Comparison of ENCODE assay signal across 13 mouse cellular contexts in the genomic region with DNA sequence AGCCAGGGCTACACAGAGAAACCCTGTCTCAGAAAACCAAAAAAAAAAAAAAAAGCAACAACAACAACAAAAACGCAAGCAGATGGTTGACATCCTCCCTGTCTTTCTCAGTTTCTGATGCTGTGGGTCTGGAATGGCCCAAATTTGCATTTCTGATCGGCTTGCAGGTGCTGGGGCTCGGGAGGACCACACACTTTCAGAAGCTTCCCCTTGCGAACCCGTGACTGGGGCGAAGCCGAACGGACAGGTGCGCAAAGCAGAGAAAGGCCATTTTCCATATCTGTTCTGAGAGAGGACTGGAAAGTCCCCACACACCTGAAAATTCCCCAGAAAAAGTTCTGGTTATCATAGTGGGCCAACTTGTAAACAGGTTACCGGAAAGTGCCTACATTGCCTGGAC.
"Had no signal": no experiment of that assay in that cellular context is flagged by ENCODE, and none has a peak within 500 bp of the region (broad histone marks: within the 10 kb centered on the region; RNA-seq: fewer than 3 reads in every experiment).

No protein-coding gene starts in this region.

- H3K9ac ChIP-seq: limb, embryonic 12.5 days; liver, embryonic 13.5 days; liver, postnatal 0 days; lung, embryonic 15.5 days; midbrain, embryonic 13.5 days had no signal

- H3K4me3 ChIP-seq: layer of hippocampus, adult 2 months; limb, embryonic 12.5 days; liver, embryonic 13.5 days; lung, embryonic 15.5 days; midbrain, embryonic 13.5 days had no signal

- H3K9me3 ChIP-seq: lung, embryonic 15.5 days; midbrain, embryonic 13.5 days had no signal

- H3K27ac ChIP-seq: layer of hippocampus, adult 2 months; limb, embryonic 12.5 days; liver, embryonic 13.5 days; lung, embryonic 15.5 days; midbrain, embryonic 13.5 days had no signal

- ATAC-seq: liver, postnatal 0 days; midbrain, embryonic 13.5 days had no signal

- H3K36me3 ChIP-seq: limb, embryonic 12.5 days; liver, embryonic 13.5 days; lung, embryonic 15.5 days; midbrain, embryonic 13.5 days had no signal

- H3K4me1 ChIP-seq: limb, embryonic 12.5 days; lung, embryonic 15.5 days; midbrain, embryonic 13.5 days had no signal

- DNase-seq: kidney, postnatal 10 days; kidney, postnatal 4 days; liver; liver, embryonic 13.5 days; liver, postnatal 0 days; lung, postnatal 36 days; right cerebral cortex, postnatal 14 days; spleen, adult 18-20 months; thymus, postnatal 4 days had no signal
